Mouse (Mus musculus): ENCODE results near the gene Phgdh. TPM values are rescaled to one million over a fixed set of nuclear protein-coding genes. Genes with fewer than 3 reads are reported as not detected.
A peak's percentile ranks its signal among the peaks of the same experiment; 100 is the strongest.

Gene Phgdh
- polyA plus RNA-seq, 1 experiment from 2014 or later, result 380 TPM

- no peaks in the 10 kb centered on the region for H3K36me3 ChIP-seq
- 80% methylated on average over 4 of the region's 4 CpGs for WGBS
- no peaks in the 10 kb centered on the region for H3K9me3 ChIP-seq
- DNase-seq (ENCODE audit: low spot score), result no peak
- H3K27me3 ChIP-seq (ENCODE audit: insufficient read depth, poor library complexity, severe bottlenecking), result no peaks in the 10 kb centered on the region
- no peak overlapping the region for H3K27ac ChIP-seq
- peaks cover 14% of the 10 kb centered on the region for H3K4me1 ChIP-seq (replicated peaks)
- no peak overlapping the region for H3K4me3 ChIP-seq
Observed at GRCm38 (mm10) chr3:98279682-98280081, 60.1 kb downstream of the Phgdh start.

GRCm38 (mm10) chr3:98273623-98274398 is 66.0 kb downstream of the Phgdh start:
- Histone ChIP-seq H3K4me1 (replicated peaks) (peaks cover 15% of the 10 kb centered on the region), H3K36me3 (no peaks in the 10 kb centered on the region), H3K27me3 (ENCODE audit: insufficient read depth, poor library complexity, severe bottlenecking) (no peaks in the 10 kb centered on the region), H3K4me3 (no peak overlapping the region), H3K27ac (peak overlapping the region; percentile 8), H3K9me3 (no peaks in the 10 kb centered on the region)
- WGBS, result 63% methylated on average over 11 of the region's 11 CpGs
- DNase-seq (ENCODE audit: low spot score), result no peak

- no peaks in the 10 kb centered on the region for H3K36me3 ChIP-seq
- peak; percentile 28 for DNase-seq (ENCODE audit: low spot score)
- H3K27me3 ChIP-seq (ENCODE audit: insufficient read depth, poor library complexity, severe bottlenecking), result no peaks in the 10 kb centered on the region
- peaks cover 18% of the 10 kb centered on the region for H3K4me1 ChIP-seq (replicated peaks)
- WGBS, result 12% methylated on average over 6 of the region's 6 CpGs
- peak overlapping the region; percentile 66 for H3K27ac ChIP-seq
- no peak overlapping the region for H3K4me3 ChIP-seq
- no peaks in the 10 kb centered on the region for H3K9me3 ChIP-seq
Observed at GRCm38 (mm10) chr3:98267249-98267651, 72.5 kb downstream of the Phgdh start.

Other genes with a start within 250 kb of the Phgdh start
- not detected in 2 replicates for gene Adam30, start 179.4 kb downstream of the Phgdh start, polyA plus RNA-seq (2016; fragmentation: Nextera tagmentation; extraction: Ambion mirVana)
- gene Reg4, start 117.8 kb downstream of the Phgdh start, polyA plus RNA-seq (2016; fragmentation: Nextera tagmentation; extraction: Ambion mirVana), result not detected in 2 replicates
- 2.2 and 3.8 TPM in 2 replicates for gene Hmgcs2, start 59.6 kb downstream of the Phgdh start, polyA plus RNA-seq (2016; fragmentation: Nextera tagmentation; extraction: Ambion mirVana)
- gene Zfp697, start 42.5 kb upstream of the Phgdh start, polyA plus RNA-seq (2016; fragmentation: Nextera tagmentation; extraction: Ambion mirVana), result 6.6 and 8.0 TPM in 2 replicates
- gene Gm4450, start 117.1 kb upstream of the Phgdh start, polyA plus RNA-seq (2016; fragmentation: Nextera tagmentation; extraction: Ambion mirVana), result not detected in 2 replicates
- not detected in 2 replicates for gene Hsd3b4, start 170.5 kb upstream of the Phgdh start, polyA plus RNA-seq (2016; fragmentation: Nextera tagmentation; extraction: Ambion mirVana)
- gene Gm10681, start 248.8 kb upstream of the Phgdh start, polyA plus RNA-seq (2016; fragmentation: Nextera tagmentation; extraction: Ambion mirVana), result not detected in 2 replicates

Measured in hindbrain, embryonic 10.5 days (tissue).